Mouse (Mus musculus) intestine, embryonic 14.5 days (tissue): ENCODE measurements at regions not wholly inside any gene's neighbourhood (a gene's known extent, or its start where the extent isn't known, plus 50 kb on each side); places are given as distances from the start of the nearest gene placed in this dataset.
"Not testable (repeated sequence)": the region's sequence is repeated elsewhere in the genome, so short reads cannot be mapped to it uniquely, and the experiment has no call there.

Experiments used
- ATAC-seq: fragments of 200-750 bp; cut with Nextera tagmentation; replicated peaks from 2 replicates; pipeline ENCODE4 v1.8.0; 2017; ENCODE audit warnings: low read depth, moderate number of reproducible peaks, moderate TSS enrichment, moderate library complexity; ENCODE audit not compliant: low FRiP score, low TSS enrichment
- DNase-seq: peaks from one replicate; pipeline ENCODE4 v3.0.0-alpha.2; 2018; ENCODE audit warnings: low spot score
- H3K27ac ChIP-seq: fragments of 300-500 bp; sonication (generic); 2 replicates; pipeline ENCODE4 v1.5.1; 2014; ENCODE audit warnings: low read depth, mild to moderate bottlenecking, control low read depth
- H3K27me3 ChIP-seq: fragments of 300-500 bp; sonication (generic); replicated peaks from 2 replicates; pipeline ENCODE4 v1.6.1; 2014; ENCODE audit warnings: low read length, control low read depth; ENCODE audit not compliant: control insufficient read depth, insufficient read depth
- H3K36me3 ChIP-seq: fragments of 300-500 bp; sonication (generic); 2 replicates; pipeline ENCODE4 v1.6.1; 2014; ENCODE audit warnings: low read length, control low read depth; ENCODE audit not compliant: control insufficient read depth, insufficient read depth
- H3K4me1 ChIP-seq: fragments of 300-500 bp; sonication (generic); replicated peaks from 2 replicates; pipeline ENCODE4 v1.6.1; 2014; ENCODE audit warnings: low read length, control low read depth, mixed read lengths; ENCODE audit not compliant: control insufficient read depth, insufficient read depth
- H3K4me2 ChIP-seq: fragments of 300-500 bp; sonication (generic); 2 replicates; pipeline ENCODE4 v1.6.1; 2014; ENCODE audit warnings: low read length
- H3K4me3 ChIP-seq: fragments of 300-500 bp; sonication (generic); 2 replicates; pipeline ENCODE4 v1.5.1; 2014; ENCODE audit warnings: low read depth, low read length, control low read depth, mixed read lengths
- H3K9ac ChIP-seq: fragments of 300-500 bp; sonication (generic); 2 replicates; pipeline ENCODE4 v1.6.1; 2014; ENCODE audit warnings: mild to moderate bottlenecking, low read length
- H3K9me3 ChIP-seq: fragments of 300-500 bp; sonication (generic); 2 replicates; pipeline ENCODE4 v1.6.1; 2016; ENCODE audit warnings: low read length, control low read depth; ENCODE audit not compliant: control insufficient read depth
- WGBS: fragments of 180-500 bp; shearing (Covaris S2); extraction: QIAGEN DNeasy Blood & Tissue Kit; methylation state at CpG from one replicate; pipeline ENCODE4 v1.1.7; 2014; 5-methylcytosine and 5-hydroxymethylcytosine counted together

DNA sequence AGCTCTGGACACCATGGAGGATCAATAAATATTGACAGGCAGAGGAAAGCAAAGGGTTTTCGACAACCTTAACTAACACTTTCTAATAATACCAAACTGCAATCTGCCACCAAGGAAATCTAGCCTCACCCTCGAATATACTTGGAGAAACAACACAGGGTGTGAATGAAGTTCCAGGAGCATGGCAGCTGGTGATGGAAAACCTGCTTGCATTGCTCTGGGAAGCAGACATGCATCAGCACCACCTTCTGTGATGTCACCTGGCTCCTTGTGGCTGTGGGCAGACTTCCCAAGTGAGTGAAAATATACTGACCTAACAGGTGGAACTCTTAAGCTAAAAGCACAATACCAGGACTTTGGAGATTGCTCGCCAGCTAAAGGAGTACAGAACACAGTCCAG is 338.5 kb downstream of the Tm4sf1 start:
- Histone ChIP-seq H3K4me3 (no peak overlapping the region), H3K27ac (no peak overlapping the region), H3K36me3 (no peaks in the 10 kb centered on the region), H3K27me3 (no peaks in the 10 kb centered on the region), H3K4me1 (no peaks in the 10 kb centered on the region), H3K9me3 (no peaks in the 10 kb centered on the region), H3K4me2 (no peak overlapping the region), H3K9ac (no peak overlapping the region)
- 82% methylated on average over 3 of the region's 3 CpGs for WGBS
- ATAC-seq, result no peak
- no peak for DNase-seq

DNA sequence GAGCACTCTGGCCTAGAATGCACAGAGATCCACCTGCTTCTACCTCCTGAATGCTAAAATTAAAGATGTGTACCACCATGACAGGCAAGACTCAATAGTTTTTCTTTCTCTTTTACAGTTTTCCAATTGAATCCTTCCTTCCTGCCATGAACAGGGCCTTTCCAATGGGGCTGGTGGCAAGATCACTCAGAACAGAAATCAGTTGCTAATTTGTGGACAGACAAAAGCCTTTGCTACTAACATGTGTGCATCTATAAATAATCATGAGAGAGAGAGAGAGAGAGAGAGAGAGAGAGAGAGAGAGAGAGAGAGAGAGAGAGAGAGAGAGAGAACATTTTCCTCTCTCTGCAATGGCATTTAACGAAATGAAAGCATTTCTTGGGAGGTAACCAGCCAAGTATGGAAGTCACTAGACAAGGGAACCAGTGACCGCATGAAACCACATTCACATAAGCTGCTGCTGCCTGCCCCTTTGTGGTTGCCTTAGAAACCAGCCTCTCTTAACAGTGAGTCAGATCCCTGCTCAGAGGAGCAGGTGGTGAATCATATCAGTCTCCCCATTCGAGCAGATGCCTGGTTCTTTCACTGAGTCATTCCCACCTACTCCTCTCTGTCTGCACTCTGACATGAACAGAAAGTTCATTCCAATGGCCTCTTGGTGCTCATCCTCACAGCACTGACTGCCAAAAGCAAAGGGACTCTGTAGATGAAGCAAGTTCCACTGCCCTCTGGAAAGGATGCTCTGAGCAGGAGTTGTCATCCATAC is 339.4 kb downstream of the Tm4sf1 start:
- Histone ChIP-seq H3K36me3 (no peaks in the 10 kb centered on the region), H3K4me3 (no peak overlapping the region), H3K27me3 (no peaks in the 10 kb centered on the region), H3K9ac (no peak overlapping the region), H3K9me3 (no peaks in the 10 kb centered on the region), H3K27ac (no peak overlapping the region), H3K4me2 (no peak overlapping the region), H3K4me1 (no peaks in the 10 kb centered on the region)
- 50% methylated on average over 3 of the region's 3 CpGs for whole genome bisulfite sequencing
- DNase-seq (no peak), ATAC-seq (no peak)

- Histone ChIP-seq H3K27me3 (no peaks in the 10 kb centered on the region), H3K27ac (no peak overlapping the region), H3K4me3 (no peak overlapping the region), H3K4me1 (no peaks in the 10 kb centered on the region), H3K9ac (no peak overlapping the region), H3K9me3 (no peaks in the 10 kb centered on the region), H3K36me3 (no peaks in the 10 kb centered on the region), H3K4me2 (no peak overlapping the region)
- WGBS, result 96% methylated on average over 2 of the region's 2 CpGs
- DNase-seq (no peak), ATAC-seq (no peak)
Measured at GRCm38 (mm10) chr3:56956978-56957377, 344.8 kb downstream of the Tm4sf1 start.

- no peaks in the 10 kb centered on the region for H3K36me3 ChIP-seq
- DNase-seq (no peak), ATAC-seq (no peak)
- H3K4me2 ChIP-seq, result no peak overlapping the region
- H3K4me3 ChIP-seq, result no peak overlapping the region
- H3K27me3 ChIP-seq, result no peaks in the 10 kb centered on the region
- H3K9ac ChIP-seq, result no peak overlapping the region
- no peak overlapping the region for H3K27ac ChIP-seq
- 88% methylated on average over 2 of the region's 2 CpGs for WGBS
- H3K4me1 ChIP-seq, result no peaks in the 10 kb centered on the region
- no peaks in the 10 kb centered on the region for H3K9me3 ChIP-seq
Measured at GRCm38 (mm10) chr3:56955799-56956121, 346.0 kb downstream of the Tm4sf1 start.

- Histone ChIP-seq H3K9ac (no peak overlapping the region), H3K27me3 (no peaks in the 10 kb centered on the region), H3K4me2 (no peak overlapping the region), H3K36me3 (no peaks in the 10 kb centered on the region), H3K27ac (no peak overlapping the region), H3K4me3 (no peak overlapping the region), H3K4me1 (no peaks in the 10 kb centered on the region), H3K9me3 (no peaks in the 10 kb centered on the region)
- ATAC-seq (no peak), DNase-seq (no peak)
- WGBS, result 70% methylated on average over 7 of the region's 7 CpGs
Measured at GRCm38 (mm10) chr3:56955098-56955798, 346.5 kb downstream of the Tm4sf1 start.

DNA sequence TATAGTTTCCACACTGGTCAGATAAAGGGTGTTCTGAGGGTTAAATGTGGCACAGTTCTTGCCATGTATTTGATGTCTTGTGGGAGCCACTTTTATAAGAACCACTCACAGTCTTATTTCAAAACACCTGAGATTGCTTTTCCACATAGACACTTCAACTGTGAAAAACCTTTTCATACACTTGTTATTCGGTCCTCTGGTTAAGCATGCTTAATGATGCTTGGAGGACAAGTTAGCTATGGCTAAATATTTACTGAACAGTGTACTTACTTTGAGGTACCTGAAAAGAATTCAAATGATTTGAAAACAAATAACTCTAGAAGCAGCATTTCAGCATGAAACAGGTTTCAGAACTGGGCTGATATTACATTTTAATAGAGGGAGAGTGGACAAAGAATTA is 359.2 kb downstream of the Tm4sf1 start:
- not testable (repeated sequence) for H3K9me3 ChIP-seq, H3K27me3 ChIP-seq, ATAC-seq, H3K4me3 ChIP-seq, DNase-seq, H3K9ac ChIP-seq, H3K4me1 ChIP-seq, H3K36me3 ChIP-seq, H3K27ac ChIP-seq, H3K4me2 ChIP-seq
- no CpG with 5 or more reads among the region's 1 CpGs for WGBS

DNA sequence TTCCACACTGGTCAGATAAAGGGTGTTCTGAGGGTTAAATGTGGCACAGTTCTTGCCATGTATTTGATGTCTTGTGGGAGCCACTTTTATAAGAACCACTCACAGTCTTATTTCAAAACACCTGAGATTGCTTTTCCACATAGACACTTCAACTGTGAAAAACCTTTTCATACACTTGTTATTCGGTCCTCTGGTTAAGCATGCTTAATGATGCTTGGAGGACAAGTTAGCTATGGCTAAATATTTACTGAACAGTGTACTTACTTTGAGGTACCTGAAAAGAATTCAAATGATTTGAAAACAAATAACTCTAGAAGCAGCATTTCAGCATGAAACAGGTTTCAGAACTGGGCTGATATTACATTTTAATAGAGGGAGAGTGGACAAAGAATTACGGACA is 372.8 kb downstream of the Tm4sf1 start:
- not testable (repeated sequence) for H3K27ac ChIP-seq, H3K9me3 ChIP-seq, DNase-seq, H3K4me1 ChIP-seq, ATAC-seq, H3K27me3 ChIP-seq, H3K4me3 ChIP-seq, H3K36me3 ChIP-seq, H3K4me2 ChIP-seq, H3K9ac ChIP-seq
- WGBS, result 100% methylated on average over 1 of the region's 2 CpGs

DNA sequence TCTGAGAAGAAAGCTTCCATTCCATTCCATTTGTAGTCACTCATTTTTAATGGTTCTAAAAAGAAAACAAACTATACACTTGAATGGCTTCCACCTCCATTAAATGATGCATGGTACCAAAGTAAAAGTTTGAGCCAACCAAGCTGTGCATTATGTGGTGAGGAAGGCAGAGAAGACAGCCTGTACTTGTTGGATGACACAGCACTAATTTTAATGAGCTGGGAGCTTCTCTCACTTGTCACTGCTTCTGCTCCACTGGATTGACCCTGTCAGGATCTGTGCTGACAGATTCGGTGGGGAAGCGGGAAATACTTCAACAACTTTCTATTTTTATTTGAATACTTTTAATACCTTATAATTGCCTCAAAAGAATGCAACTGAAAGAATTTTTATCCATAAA is 403.3 kb downstream of the Tm4sf1 start:
- no peaks in the 10 kb centered on the region for H3K36me3 ChIP-seq
- H3K4me1 ChIP-seq, result no peaks in the 10 kb centered on the region
- 77% methylated on average over 2 of the region's 2 CpGs for WGBS
- ATAC-seq, result no peak
- no peak overlapping the region for H3K4me3 ChIP-seq
- no peak overlapping the region for H3K9ac ChIP-seq
- H3K27ac ChIP-seq, result no peak overlapping the region
- H3K9me3 ChIP-seq, result no peaks in the 10 kb centered on the region
- no peaks in the 10 kb centered on the region for H3K27me3 ChIP-seq
- DNase-seq, result no peak
- no peak overlapping the region for H3K4me2 ChIP-seq

- Histone ChIP-seq H3K4me2 (no peak overlapping the region), H3K9me3 (no peaks in the 10 kb centered on the region), H3K36me3 (no peaks in the 10 kb centered on the region), H3K27ac (no peak overlapping the region), H3K4me1 (no peaks in the 10 kb centered on the region), H3K27me3 (no peaks in the 10 kb centered on the region), H3K4me3 (no peak overlapping the region), H3K9ac (no peak overlapping the region)
- 88% methylated on average over 4 of the region's 4 CpGs for WGBS
- ATAC-seq (no peak), DNase-seq (no peak)
Measured at GRCm38 (mm10) chr3:56877062-56877461, 424.7 kb downstream of the Tm4sf1 start.
